In genomic region chr10:17367026-17367425, GRCm38 (mm10) we compare ENCODE assay signal across 8 mouse cellular contexts.
DNase-seq lines count a peak whose midpoint lies in the region; ATAC-seq lines count a peak whose summit lies in the region.

No protein-coding gene starts in this region.

- no peak overlapping the region for H3K9ac ChIP-seq in neural tube, embryonic 11.5 days (ENCODE audit: low read length)
- H3K9ac ChIP-seq in heart, embryonic 15.5 days = no peak overlapping the region
- no peak overlapping the region for H3K9ac ChIP-seq in neural tube, embryonic 15.5 days (replicated peaks)

- H3K36me3 ChIP-seq in neural tube, embryonic 11.5 days (ENCODE audit: control insufficient read depth, insufficient read depth, low read length) = no peaks in the 10 kb centered on the region
- H3K36me3 ChIP-seq in heart, embryonic 15.5 days = no peaks in the 10 kb centered on the region
- H3K36me3 ChIP-seq in neural tube, embryonic 15.5 days = no peaks in the 10 kb centered on the region

- no peak overlapping the region for H3K4me2 ChIP-seq in neural tube, embryonic 11.5 days (ENCODE audit: low read depth)
- H3K4me2 ChIP-seq in heart, embryonic 15.5 days = peak overlapping the region; percentile 27; the same call in 1 of the 2 replicates
- H3K4me2 ChIP-seq in neural tube, embryonic 15.5 days = no peak overlapping the region

- peak; percentile 43 to 74 for DNase-seq in adrenal gland, adult (ENCODE audit: inconsistent age in 2 of 2, low spot score in 1 of 2)
- no peak for DNase-seq in adrenal gland, postnatal 4 days (ENCODE audit: low spot score in 2 of 2)
- DNase-seq in neural tube, embryonic 11.5 days (ENCODE audit: low spot score) = peak; percentile 20
- DNase-seq in neural tube, embryonic 10.5 days (ENCODE audit: extremely low spot score, low spot score) = no peak
- DNase-seq in kidney, postnatal 14 days = peak; percentile 68
- no peak for DNase-seq in thymus, adult 18-20 months

- ATAC-seq in neural tube, embryonic 11.5 days (ENCODE audit: insufficient read depth, low FRiP score, low TSS enrichment) = peak; percentile 89
- peak; percentile 86 for ATAC-seq in heart, embryonic 15.5 days (replicated peaks; ENCODE audit: insufficient number of reproducible peaks, insufficient read depth, low FRiP score, low read depth)
- peak; percentile 72 for ATAC-seq in neural tube, embryonic 15.5 days (ENCODE audit: low FRiP score)

- peak overlapping the region; percentile 44; the same call in 1 of the 2 replicates for H3K27ac ChIP-seq in neural tube, embryonic 11.5 days (ENCODE audit: low read depth, low read length)
- H3K27ac ChIP-seq in heart, embryonic 15.5 days = peak overlapping the region; percentile 84
- H3K27ac ChIP-seq in neural tube, embryonic 15.5 days (replicated peaks) = 0 out of 2 replicates have a peak overlapping the region, but pooled peaks have one; percentile 25

- H3K4me1 ChIP-seq in neural tube, embryonic 11.5 days (ENCODE audit: control insufficient read depth, insufficient read depth, low read length) = peaks cover 10% of the 10 kb centered on the region; the same call in 1 of the 2 replicates
- H3K4me1 ChIP-seq in heart, embryonic 15.5 days (replicated peaks) = peaks cover 12% of the 10 kb centered on the region
- H3K4me1 ChIP-seq in neural tube, embryonic 15.5 days = peaks cover 4% of the 10 kb centered on the region; the same call in 1 of the 2 replicates

- no peaks in the 10 kb centered on the region for H3K9me3 ChIP-seq in neural tube, embryonic 11.5 days (ENCODE audit: control insufficient read depth, low read length)
- H3K9me3 ChIP-seq in heart, embryonic 15.5 days (replicated peaks) = no peaks in the 10 kb centered on the region
- no peaks in the 10 kb centered on the region for H3K9me3 ChIP-seq in neural tube, embryonic 15.5 days (replicated peaks)

- H3K27me3 ChIP-seq in neural tube, embryonic 11.5 days (ENCODE audit: control insufficient read depth, insufficient read depth, low read length) = no peaks in the 10 kb centered on the region
- no peaks in the 10 kb centered on the region for H3K27me3 ChIP-seq in heart, embryonic 15.5 days
- no peaks in the 10 kb centered on the region for H3K27me3 ChIP-seq in neural tube, embryonic 15.5 days (replicated peaks)

- H3K4me3 ChIP-seq in neural tube, embryonic 11.5 days (ENCODE audit: low read depth, low read length) = no peak overlapping the region
- H3K4me3 ChIP-seq in heart, embryonic 15.5 days = no peak overlapping the region
- no peak overlapping the region for H3K4me3 ChIP-seq in neural tube, embryonic 15.5 days (replicated peaks)

- 5% methylated on average over 5 of the region's 5 CpGs for WGBS in neural tube, embryonic 11.5 days
- WGBS in heart, embryonic 15.5 days = 17% methylated on average over 5 of the region's 5 CpGs
- WGBS in neural tube, embryonic 15.5 days = 7% methylated on average over 5 of the region's 5 CpGs

Comparison
In these comparisons a context has a peak if more than half of its experiments do, and no peak if none do; other contexts are left out.
1. DNase-seq: peak in adrenal gland, adult (2 of 2), neural tube, embryonic 11.5 days (single experiment) and kidney, postnatal 14 days (single experiment); none in adrenal gland, postnatal 4 days (0 of 2), neural tube, embryonic 10.5 days (single experiment) and thymus, adult 18-20 months (0 of 2).
2. H3K27ac ChIP-seq: peak in every context shown above with its lines; median percentile 84 in heart, embryonic 15.5 days; 44 in neural tube, embryonic 11.5 days; 25 in neural tube, embryonic 15.5 days.
3. Peak in every context shown above with its lines, with median percentiles within 50 percentile points of each other: ATAC-seq.